Mouse (Mus musculus) lung, postnatal 10 days (tissue): ENCODE measurements around the gene Sdc1.

ENCODE experiments used
- DNase-seq: peaks from one replicate; pipeline ENCODE4 v3.0.0; 2021

The Sdc1 gene

DNA sequence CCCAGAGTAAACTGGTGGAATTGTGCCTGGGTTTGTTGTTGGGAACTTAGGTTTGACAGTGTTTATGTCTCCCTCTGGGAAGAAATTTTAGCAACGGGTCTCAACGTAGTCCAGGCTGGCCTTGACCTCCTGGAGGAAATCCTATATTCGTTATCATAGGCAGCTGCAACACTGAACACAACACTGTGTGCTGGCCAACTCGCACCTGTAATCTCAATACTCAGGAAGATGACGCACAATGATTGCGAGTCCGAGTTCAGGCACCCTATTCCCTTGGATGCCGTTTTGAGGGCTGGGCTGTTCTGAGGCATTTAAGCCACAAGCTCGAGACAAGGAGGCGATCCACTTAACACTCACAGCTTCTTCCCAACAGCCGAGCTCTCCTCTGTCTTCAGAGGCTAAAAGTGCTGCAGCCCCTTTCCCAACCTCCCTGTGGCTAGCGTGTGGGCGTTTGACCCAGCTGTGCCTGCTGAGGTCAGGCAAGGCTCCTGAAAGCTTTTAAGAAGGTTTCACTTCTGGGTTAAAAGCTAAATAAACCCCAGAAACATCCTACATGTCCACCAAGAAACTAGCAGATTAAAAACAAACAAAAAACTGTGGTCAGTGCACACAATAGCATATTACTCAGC lies 58.0 kb downstream of the Sdc1 start:
- DNase-seq: no peak

DNA sequence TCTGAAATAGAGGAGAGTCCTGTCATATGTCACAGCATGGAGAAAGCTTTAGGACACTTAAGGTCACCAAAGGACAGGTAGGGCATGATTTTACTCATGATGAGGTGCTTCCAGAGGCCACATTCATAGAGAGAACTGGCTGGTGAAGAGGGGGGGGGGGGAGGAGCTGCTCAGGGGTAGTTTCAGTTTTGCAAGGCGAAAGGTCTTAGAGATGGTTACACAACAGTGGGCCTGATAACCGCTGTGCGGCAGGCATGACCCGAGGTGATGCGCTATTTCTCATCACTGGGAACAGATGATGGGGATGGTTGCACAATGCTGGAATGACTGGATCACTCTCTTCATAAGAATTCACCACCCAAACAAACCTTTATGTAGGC lies 58.5 kb downstream of the Sdc1 start:
- DNase-seq: no peak

DNA sequence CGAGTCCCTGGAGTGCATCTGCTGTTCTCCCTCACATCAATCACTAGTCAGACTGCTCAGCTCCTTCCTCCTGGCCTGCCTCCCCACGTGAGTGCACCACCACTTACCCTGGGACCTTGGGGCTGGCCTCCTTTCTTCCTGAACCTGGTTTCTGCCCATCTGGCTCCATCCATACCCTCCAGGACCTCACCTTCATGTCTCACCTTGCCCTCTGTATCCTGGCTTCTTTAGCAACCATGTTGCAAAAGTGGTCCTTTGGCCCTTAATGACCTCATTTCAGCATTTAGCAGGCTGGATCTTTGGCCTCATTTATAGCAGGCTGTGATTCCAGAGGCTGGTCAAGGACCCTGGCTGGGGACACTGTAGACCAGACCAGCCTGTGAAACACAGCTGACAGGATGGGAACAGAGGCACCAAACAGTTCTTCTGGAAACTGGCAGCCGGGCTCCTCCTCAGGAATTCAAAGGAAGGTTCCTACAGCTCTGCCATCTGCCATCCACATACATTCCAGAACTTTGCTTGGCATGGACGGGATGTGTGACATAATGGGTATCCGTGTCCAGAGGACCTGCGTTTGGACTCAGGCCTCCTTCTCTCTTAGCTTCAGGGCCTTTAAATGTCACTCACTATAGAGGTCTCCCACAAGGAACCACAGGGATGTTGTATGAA lies 60.0 kb downstream of the Sdc1 start:
- DNase-seq: no peak

DNA sequence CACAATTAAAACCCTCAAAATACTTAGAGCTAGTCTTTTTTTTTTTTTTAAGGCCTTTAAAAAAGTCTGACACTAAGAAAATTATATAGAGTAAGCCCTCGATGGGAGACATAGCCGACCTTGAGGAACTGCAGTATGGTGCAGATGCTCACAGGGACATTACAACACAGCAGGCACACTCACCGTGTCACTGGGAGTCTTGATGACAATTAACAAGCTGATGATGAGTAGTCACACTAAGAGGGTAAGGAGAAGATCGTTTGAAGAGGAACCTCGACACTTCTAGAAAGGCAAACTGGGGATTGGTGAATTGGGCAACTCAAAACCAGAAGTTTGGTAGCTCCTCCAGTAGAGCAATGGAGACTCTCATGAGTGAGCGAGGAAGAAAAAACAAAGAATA lies 60.6 kb downstream of the Sdc1 start:
- no peak for DNase-seq

DNA sequence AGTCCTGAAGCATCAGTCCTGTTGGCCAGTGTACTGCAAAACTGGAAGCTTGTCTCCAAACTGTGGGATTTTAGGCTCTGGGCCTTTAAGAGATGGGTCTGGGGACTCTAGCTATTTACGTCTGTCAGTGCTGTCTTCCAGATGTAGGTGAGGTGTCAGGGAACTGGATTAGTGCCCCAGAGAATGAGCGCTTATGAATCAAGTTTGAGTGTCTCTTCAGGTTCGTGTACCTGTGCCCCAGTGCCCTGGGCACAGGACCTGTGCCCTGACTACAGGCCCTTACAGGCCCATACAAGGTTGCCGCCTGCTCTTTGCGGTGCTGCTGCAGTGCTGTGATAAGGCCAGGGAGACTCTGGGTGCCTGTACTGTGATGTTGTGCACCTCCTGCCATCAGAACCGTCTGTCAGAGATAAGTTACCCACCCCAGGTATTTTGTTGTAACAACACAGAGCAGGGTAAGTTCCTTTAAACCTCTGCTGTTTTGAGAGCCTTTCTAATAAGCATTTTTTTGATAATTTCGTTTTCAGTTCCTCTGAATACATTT lies 69.7 kb downstream of the Sdc1 start:
- no peak for DNase-seq

DNA sequence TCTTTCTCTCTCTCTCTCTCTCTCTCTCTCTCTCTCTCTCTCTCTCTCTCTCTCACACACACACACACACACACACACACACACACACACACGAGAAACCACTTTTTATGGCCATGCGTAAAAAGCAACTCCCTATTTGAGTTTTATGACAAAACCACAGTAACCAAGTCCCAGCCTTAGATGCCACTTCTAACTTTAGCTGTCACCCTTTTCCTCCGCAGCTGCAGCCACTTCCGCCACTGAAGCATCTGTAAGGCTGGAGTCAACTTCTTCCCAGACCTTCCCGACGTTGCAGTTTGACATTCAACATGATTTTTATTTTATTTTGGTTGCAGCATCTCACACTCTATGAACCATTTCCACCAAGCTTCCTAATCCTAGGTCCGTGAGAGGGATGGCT lies 71.6 kb downstream of the Sdc1 start:
- DNase-seq: no peak
